Mouse (Mus musculus) heart, postnatal 14 days (tissue): Measurements from ENCODE around the gene Camta1. TPM values are rescaled to one million over a fixed set of nuclear protein-coding genes. Genes with fewer than 3 reads are reported as not detected.
A peak's percentile ranks its signal among the peaks of the same experiment; 100 is the strongest.

Experiments used
- DNase-seq, 2 experiments: peaks; one replicate each; pipeline ENCODE4 v3.0.0; 2021 to 2022
- intact Hi-C: fragments of 180-260 bp; cut with DNase I; formaldehyde crosslinking; loops from one replicate; pipeline ENCODE4 v1.15.1; 2025
- total RNA-seq, 2 experiments: library from RNA; stranded (reverse); gene quantifications; 2 replicates each; pipeline ENCODE4 v1.2.3; 2021

The Camta1 gene
- total RNA-seq, 2 experiments from 2014 or later: 193 to 199 TPM

GRCm38 (mm10) chr4:150872139-150872651 is 989.5 kb downstream of the Camta1 start:
- DNase-seq: no peak
- intact Hi-C loops: no loop called here

GRCm38 (mm10) chr4:150871392-150872138 is 990.1 kb downstream of the Camta1 start:
- intact Hi-C loops: no loop called here
- DNase-seq: peak; percentile 61 to 64

- DNase-seq: no peak
- intact Hi-C loops: no loop called here
Observed at GRCm38 (mm10) chr4:150870963-150871391, 990.7 kb downstream of the Camta1 start.

- peak in 1 of 2 experiments; percentile 16 for DNase-seq
- intact Hi-C loops: no loop called here
Observed at GRCm38 (mm10) chr4:150869276-150870197, 992.1 kb downstream of the Camta1 start.

GRCm38 (mm10) chr4:150868859-150869258 is 992.8 kb downstream of the Camta1 start:
- intact Hi-C loops: no loop called here
- DNase-seq: no peak

- DNase-seq: no peak
- intact Hi-C loops: no loop called here
Observed at GRCm38 (mm10) chr4:150868161-150868560, 993.5 kb downstream of the Camta1 start.

Other genes starting within 250 kb of the Camta1 start
- 100 to 1,000 TPM in 1 of 2 experiments, 10 to 100 TPM in 1; 94.7 to 103 TPM for gene Dnajc11, start 71.8 kb upstream of the Camta1 start, total RNA-seq
- gene Thap3, start 127.1 kb upstream of the Camta1 start, total RNA-seq: 10 to 100 TPM; 13.9 to 14.5 TPM
- gene Phf13, start 134.4 kb upstream of the Camta1 start, total RNA-seq: 1 to 10 TPM; 7.6 to 8.5 TPM
- 10 to 100 TPM; 53.0 to 56.9 TPM for gene Klhl21, start 146.9 kb upstream of the Camta1 start, total RNA-seq
- gene Zbtb48, start 165.8 kb upstream of the Camta1 start, total RNA-seq: 1 to 10 TPM; 4.7 to 7.5 TPM
- under 1 TPM in 1 of 2 experiments, not detected in 1; 0.07 TPM for gene Tas1r1, start 176.7 kb upstream of the Camta1 start, total RNA-seq
- gene Nol9, start 177.4 kb upstream of the Camta1 start, total RNA-seq: 10 to 100 TPM; 10.5 to 10.9 TPM
- 10 to 100 TPM; 27.0 to 28.9 TPM for gene Plekhg5, start 210.6 kb upstream of the Camta1 start, total RNA-seq